Mouse (Mus musculus) thymus, postnatal 4 days (tissue): ENCODE measurements around the gene Cblb.
A peak's percentile ranks its signal among the peaks of the same experiment; 100 is the strongest.

Experiments
- DNase-seq: peaks from one replicate; pipeline ENCODE4 v3.0.0; 2021

The Cblb gene

GRCm38 (mm10) chr16:52077901-52078300 is 46.9 kb downstream of the Cblb start:
- DNase-seq: no peak

DNA sequence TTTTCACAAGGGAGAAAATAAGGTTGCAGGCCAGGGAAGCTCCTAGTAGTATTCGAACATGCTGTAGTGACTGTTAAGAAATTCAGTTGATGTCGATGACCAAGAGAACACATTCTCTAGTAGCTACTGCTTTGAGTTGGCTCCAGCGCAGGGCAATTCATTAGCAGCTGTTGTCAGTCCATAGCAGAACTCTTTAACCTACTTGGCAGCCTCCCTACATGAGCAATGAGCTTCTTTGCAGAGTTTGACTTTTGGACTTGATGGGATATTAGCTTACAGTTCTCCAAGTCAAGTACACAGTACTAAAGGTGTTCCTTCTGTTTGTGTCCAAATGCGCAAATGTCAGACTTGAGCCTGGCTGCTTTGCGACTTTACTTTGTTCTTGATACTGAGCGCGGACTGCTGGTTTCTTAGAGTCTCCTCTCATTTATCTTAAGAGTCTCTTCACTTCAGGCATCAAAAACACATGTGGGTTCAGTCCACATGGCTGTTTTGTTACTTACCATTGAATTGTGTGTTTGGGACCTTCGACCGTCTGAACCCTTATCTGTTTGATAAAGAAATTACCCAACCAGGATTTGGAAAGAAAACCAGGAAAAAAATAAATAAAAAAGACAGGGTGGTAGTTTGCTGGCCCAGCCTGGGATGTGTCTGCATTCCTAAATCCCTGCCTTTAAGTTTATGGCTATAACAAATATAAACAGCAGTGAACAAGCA is 47.9 kb downstream of the Cblb start:
- no peak for DNase-seq

DNA sequence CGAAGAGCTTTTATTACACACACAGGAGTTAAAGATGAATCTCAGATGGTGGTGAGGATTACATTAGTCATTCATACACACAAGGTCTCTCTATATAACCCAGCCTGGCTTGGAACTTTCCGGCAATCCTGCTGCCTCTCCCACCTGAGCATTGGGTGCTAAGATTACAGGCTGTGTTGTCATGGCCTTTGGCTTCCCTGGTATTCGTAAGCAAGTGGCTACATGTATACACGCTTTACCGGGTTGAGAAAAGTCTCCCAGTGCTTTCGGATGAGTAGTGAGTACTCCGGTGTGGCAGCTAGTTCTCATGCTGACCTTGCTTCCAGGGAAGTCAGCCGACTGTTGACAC is 48.4 kb downstream of the Cblb start:
- DNase-seq: no peak

- peak; percentile 21 for DNase-seq
Observed at GRCm38 (mm10) chr16:52080619-52081395, 49.8 kb downstream of the Cblb start.

DNA sequence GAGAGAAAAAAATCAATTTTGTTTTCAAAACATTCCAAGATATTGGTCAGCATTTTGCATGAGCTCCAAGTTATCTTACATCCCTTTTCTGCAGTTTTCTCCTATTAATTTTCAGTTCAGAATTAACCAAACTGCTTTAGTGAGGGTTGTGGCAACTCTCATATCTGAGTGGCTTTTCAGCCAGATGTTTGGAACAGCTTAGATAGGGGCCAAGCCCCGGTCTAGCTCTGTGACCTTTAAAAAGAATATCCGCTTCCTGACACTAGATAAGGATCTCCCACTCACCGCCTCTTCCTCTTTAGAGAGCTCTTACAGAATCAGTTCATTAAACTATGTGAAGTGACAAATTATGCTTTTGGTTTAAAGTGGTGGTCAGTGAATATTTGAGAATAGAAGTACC is 50.7 kb downstream of the Cblb start:
- no peak for DNase-seq

DNA sequence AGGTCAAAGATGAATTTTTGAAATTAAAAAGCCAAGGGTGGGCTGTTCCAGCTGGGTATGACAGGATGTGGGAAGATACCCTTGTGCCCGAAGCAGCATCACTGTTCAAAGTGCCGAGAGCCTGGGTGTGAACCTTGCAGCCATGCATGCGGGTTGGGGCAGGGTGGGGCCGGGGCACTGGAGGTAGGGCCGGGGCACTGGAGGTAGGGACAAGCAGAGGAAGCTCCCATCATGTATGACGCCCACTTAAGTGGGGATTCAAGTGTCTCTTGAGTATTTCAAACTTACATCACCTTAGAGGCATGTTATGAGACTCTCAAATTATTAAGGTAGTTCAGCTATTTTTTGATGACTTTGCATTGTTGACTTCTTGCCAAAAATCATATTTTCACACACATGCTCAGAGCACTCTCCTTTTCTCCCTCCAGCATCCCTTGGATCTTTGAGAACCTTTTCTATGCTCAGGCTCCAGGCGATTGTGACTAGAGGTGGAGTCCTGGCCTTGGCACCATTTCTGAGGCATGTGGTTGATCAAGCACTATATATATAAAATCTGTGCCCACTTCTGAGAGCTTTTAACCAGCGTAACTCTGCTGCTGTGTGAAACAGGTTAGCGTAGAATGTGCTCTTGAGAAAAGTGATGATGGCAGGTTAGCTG is 55.9 kb downstream of the Cblb start:
- peak; percentile 21 for DNase-seq

DNA sequence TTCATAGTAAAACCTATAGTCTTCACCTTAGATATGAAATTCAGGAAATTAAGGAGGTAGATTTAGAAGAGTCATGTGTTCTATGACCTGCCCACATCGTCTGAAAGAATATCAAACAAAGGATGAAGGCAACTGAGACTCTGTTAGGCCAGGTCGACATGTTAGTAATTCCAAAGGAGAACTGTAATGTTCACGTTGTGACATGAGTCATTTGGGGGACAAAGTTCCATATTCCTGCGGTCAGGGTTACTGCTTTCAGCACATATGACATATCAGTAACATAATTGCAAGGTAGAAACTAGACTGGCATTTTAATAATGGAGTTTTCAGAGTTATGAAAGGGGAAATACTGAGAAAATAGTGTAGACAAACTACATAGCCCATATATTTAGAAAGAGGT is 58.3 kb downstream of the Cblb start:
- DNase-seq: no peak

DNA sequence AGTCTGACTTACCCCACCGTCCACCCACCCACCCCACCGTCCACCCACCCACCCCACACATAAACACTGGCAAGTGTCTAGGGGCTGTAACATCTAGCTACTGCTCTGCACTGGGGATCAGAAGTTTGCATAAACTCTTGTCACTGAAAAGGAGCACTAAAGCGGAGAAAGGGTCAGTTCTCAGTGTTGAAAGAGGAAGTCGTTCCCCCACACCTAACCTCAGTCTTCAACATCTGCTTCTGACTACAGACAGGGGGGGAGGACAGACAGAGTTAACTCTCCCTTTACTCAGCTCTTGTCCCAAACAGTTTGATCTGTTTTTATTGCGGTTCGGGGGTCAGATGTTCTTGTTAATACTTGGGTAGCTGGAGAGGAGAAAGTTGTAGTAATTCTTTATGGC is 59.9 kb downstream of the Cblb start:
- no peak for DNase-seq

- DNase-seq: no peak
Observed at GRCm38 (mm10) chr16:52093325-52094253, 62.6 kb downstream of the Cblb start.

GRCm38 (mm10) chr16:52094735-52095459 is 63.9 kb downstream of the Cblb start:
- no peak for DNase-seq

GRCm38 (mm10) chr16:52095643-52096042 is 64.6 kb downstream of the Cblb start:
- no peak for DNase-seq

DNA sequence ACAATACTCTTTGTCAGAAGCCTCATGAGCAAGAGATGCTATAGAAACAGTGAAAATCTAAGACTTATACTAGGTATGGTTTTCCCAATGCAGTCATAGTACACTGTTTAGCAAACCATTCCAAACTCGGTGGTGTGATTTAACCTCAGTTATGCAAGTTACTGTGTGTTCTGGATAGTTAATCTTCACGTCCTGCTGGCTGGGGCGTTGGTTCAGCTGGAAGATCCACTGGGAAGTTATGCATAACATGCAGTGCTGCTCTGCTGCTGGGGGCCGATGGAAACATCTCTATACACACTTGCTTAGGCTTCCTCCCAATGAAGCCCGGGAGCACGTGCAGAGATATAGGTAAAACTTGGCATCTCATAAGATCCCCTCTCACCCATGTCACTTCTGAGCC is 69.4 kb downstream of the Cblb start:
- no peak for DNase-seq

GRCm38 (mm10) chr16:52104608-52105007 is 73.6 kb downstream of the Cblb start:
- DNase-seq: no peak

GRCm38 (mm10) chr16:52107836-52108235 is 76.8 kb downstream of the Cblb start:
- DNase-seq: no peak

DNA sequence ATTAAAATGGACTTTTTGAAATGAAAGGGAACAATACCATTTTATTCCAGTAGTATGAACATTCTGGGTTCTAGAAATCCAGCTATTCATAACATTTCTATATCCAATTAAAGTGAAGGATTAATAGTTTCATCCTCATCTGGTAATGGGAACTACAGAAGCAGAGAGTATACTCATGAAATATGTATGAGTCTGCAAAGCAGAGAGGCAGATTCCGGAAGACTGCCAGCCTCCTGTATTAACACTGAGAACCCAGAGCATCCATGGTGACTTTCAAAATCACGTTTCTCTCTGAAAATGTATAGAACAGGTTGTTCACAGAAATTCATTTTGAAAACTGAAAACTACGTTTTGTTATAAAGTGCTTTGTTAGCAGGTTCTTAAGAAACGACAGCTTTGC is 83.4 kb downstream of the Cblb start:
- no peak for DNase-seq

DNA sequence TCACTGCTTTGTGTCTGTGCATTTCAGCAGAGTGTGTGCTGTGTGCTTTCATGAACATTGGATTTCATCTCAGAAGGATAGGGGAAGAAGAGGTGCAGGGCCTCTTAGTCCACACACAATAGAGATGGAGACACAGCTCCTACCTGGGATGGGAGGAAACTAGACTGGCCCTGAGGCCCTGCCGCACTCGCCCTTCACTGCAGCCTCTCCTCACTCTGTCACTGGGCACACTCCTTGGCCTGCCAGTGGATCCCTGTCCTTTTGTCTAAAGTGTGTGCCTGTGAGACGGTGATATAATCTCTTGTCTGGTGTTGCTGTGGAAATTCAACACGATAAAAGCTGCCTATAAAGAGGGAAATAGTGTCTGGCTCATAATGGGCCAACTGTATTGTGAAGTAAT is 88.0 kb downstream of the Cblb start:
- no peak for DNase-seq

- DNase-seq: no peak
Observed at GRCm38 (mm10) chr16:52124974-52125373, 93.9 kb downstream of the Cblb start.

GRCm38 (mm10) chr16:52125896-52126295 is 94.9 kb downstream of the Cblb start:
- no peak for DNase-seq

DNA sequence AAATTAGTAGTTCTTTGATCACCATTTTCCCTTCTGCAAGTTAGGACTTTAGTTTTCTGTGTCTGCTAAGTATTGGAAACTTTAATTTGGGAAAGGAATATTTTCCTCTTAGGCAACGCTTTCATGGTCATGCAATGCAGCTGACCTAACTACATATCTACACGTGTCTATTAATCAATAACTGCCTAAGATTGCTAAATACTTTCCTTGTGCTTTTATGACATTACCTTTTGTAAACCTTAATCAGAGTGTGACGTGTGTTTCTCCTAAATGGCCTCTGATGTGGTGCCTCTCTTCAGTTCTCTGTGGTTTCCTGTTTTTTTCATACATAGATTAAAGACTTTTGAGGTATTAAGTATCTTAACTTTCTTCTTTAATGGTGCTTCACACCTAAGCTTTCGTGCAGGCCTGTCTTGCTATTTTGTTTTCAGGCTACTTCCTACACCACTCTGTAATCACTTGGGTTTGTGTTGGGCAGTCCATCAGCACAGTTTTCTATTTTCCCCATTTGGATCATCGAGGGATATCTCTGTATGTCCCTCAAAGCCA is 98.4 kb downstream of the Cblb start:
- no peak for DNase-seq

GRCm38 (mm10) chr16:52132808-52133490 is 101.9 kb downstream of the Cblb start:
- no peak for DNase-seq

DNA sequence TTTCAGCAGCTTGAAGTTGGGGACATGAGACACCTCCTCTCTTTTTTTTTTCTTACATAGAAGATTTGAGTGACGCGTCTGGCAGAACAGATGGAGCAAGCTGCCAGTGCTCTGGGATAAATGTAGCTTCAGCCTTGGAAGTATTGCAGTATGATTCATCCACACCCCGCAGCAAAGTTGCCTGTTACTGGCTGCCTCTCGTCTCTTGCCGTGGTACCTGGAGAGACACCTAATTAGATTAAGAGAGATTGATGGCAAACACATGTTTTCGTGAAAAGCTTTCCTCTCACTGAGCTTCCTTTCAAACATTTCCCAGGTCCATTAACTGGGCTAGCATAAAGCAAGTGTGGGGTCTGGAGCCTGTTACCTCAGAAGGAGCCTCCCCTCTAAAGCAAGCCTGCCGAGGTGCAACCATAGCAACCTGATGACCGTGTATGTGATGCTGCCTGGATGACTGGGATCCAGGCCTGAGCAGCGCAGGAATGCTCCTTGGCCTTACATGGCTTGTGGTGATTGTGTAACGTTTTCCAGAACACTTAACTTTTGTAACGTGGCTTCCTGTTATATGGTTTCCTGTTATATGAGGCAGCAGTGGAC is 103.7 kb downstream of the Cblb start:
- no peak for DNase-seq
